Mouse (Mus musculus): ENCODE data around the gene Rhbdl2. TPM values are rescaled to one million over a fixed set of nuclear protein-coding genes. Genes with fewer than 3 reads are reported as not detected.

The Rhbdl2 gene
- 0.85 and 0.94 TPM in 2 replicates for polyA plus RNA-seq (2012; rRNA removed)

DNA sequence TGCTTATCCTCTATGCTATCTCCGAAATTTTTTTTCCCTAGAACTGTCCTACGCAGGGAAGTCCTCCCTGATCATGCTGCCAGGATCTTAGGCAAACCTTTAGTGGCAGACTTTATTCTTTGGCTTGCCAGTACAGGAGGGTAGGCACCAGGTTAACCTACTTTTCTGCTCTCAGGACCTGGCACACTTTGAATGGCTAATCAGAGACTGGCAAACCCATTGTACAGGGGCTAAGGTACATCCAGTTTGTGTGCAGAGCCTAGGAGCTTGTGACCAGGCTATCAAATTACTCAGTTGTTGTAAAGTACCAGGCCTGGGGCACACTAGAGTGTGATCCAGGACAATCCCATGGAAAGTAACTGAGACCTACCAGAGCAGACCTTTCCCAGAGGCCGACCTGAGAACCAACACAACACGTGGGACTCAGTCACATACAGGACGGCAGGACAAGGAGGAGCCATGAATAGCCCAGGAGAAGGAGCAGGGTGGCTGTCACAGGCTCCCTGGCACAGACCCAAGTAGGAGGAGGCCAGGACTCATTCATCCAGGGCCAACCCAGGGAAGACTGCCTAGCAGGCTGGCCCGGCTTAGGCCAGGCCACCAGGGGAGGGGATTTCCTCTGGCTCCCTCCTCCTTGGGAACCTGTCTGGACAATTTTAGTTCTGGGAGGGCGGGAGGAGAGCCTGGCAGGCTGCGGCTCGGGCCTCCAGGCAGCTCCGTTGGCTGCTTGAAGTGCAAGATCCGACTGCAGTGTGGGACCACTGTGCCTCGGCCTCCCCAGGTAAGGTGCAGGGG is at the start of gene Rhbdl2:
Gene Rhbdl2 (plus strand): TSS at position 684 of the 795 bp plus-strand sequence.

DNA sequence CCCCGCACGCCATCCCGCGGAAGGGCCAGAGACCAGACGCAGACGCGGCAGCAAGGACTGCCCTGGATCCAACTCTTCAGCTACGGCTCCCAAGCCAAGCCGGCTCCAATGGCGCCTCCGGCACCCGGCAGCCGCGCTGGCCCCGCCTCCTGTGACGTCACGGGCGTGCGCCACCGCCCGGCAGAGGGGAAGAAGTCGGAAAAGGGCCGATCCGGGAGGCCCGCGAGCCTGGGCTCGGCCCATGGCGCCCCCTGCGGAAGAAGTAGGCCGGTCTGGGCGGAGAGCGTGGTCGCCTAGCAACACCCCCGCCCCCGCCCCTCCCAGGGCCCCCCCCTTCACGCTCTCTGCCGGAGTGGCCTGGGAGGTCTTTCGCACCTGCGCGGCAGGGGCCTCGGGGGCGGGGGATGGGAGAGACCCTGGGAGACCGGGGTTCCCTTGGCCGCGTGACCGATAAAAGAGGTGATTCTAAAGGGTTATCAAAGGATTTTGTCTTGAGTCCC is 37.5 kb upstream of the Rhbdl2 start, which contains the start of gene Akirin1:
Gene Akirin1 (minus strand): TSS at position 194 of the 500 bp plus-strand sequence.

DNA sequence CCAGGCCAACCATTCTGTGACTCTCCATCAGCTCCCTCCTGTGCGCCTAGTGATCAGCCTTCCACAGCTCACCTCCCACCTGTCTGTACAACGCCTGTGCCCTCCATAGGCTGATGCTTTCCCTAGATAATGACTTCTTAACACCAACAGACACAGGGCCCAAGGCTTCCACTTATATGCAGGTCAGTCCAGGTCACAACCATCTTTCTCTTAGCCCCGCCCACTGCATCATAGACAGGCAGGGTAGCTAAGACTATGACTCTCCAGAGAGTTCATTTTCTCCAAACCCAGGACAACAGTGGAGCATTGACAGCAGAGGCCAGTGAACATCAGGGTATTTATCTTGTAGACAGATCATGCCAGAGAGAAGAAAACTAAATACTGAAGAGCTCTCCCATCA is 71.7 kb downstream of the Rhbdl2 start, which contains the start of gene 4933427I04Rik:
Gene 4933427I04Rik (plus strand): TSS at position 301 of the 400 bp plus-strand sequence.

Other genes starting within 250 kb of the Rhbdl2 start
- 58.7 and 75.4 TPM in 2 replicates for gene Macf1, start 103.5 kb upstream of the Rhbdl2 start, polyA plus RNA-seq (2012; rRNA removed)
- gene Ndufs5, start 69.7 kb upstream of the Rhbdl2 start, polyA plus RNA-seq (2012; rRNA removed): 12.7 and 17.0 TPM in 2 replicates
- gene Akirin1, start 37.5 kb upstream of the Rhbdl2 start, polyA plus RNA-seq (2012; rRNA removed): 35.1 and 53.9 TPM in 2 replicates
- not detected in 2 replicates for gene 4933427I04Rik, start 71.8 kb downstream of the Rhbdl2 start, polyA plus RNA-seq (2012; rRNA removed)
- 17.2 and 17.3 TPM in 2 replicates for gene Mycbp, start 117.0 kb downstream of the Rhbdl2 start, polyA plus RNA-seq (2012; rRNA removed)
- gene Rragc, start 129.6 kb downstream of the Rhbdl2 start, polyA plus RNA-seq (2012; rRNA removed): 42.1 and 63.0 TPM in 2 replicates
- 2.4 TPM in 1 of 2 replicates, not detected in the other for gene 4930535I16Rik, start 130.1 kb downstream of the Rhbdl2 start, polyA plus RNA-seq (2012; rRNA removed)